Mouse (Mus musculus): Measurements from ENCODE around the gene Gm16253. TPM values are rescaled to one million over a fixed set of nuclear protein-coding genes. Genes with fewer than 3 reads are reported as not detected.

The Gm16253 gene
- total RNA-seq, 1 experiment from 2014 or later: not detected

DNA sequence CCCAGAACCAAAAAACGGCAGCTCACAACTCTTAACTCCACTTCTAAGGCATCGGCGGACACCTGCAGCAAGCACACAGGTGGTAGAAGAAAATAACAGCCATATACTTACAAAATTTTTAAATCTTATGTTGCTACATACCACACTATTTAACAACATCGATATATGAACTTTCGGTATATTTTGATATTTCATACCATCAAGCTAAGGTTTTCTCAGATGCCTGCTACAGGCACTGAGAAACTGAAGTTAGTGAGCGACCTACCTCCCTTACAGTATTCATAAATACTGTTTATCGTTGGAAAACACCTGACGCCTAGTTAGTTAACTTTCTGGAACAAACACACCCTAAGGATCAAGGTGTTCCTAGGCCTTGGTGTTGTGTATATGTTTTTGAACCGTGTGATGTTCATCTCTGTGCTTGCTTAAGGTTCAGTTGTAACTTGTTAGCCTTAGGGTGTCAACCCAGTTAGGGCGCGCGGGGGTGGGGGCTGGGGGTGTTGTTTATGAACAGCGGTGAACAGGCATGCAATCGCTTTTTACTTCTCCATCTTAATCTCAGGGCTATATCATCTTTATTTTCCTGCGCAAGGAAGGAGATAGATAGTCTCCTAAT lies 20.7 kb upstream of the Gm16253 start:
- ATAC-seq (replicated peaks; ENCODE audit: insufficient number of reproducible peaks, low FRiP score, low TSS enrichment, poor library complexity, severe bottlenecking): no peak

DNA sequence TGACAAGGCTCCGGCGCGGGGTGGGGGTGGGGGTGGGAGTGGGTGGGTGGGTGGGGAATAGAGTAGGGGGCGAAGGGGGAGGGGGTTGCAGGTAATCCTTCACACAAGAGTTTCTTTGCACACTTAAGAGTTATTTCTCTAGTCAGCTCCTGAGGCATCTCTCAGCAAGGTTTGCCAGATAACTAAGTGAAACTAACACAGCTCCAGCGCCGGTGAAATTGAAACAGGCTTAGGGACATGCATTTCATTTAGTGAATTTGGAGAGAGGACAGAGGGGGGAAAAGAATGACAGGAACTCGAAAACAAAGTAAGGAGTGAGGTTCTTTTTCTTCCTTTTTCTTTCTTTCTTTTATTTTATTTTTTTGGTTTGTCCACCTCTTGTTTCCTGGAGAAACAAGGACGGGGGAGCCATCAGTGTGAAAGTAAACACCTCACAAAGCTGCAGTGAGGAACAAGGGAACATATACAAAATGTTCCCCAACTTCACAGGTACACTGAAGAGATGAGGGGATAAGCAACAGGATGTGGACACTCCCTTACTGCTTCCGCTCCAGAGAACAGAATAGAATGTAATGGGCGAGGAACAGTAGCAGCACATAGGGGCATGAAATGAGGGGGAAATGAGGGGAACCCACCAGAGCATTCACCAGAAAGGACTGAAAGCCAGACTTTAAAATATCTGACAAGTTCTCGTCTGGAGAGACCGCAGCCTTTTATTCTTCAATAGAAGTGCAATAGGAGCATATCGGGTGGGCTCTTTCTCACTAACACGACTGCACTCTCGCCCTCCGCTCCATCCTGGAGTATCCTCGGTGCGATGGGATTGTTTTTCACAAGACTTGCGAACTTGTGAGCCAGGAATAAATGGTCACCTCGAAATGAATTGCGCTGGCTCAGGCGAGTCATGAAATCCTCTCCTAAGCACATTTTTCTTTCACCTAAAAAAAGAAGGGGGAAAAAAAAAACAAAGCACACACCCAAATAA lies 19.8 kb upstream of the Gm16253 start:
- ATAC-seq (replicated peaks; ENCODE audit: insufficient number of reproducible peaks, low FRiP score, low TSS enrichment, poor library complexity, severe bottlenecking): no peak

- ATAC-seq (replicated peaks; ENCODE audit: insufficient number of reproducible peaks, low FRiP score, low TSS enrichment, poor library complexity, severe bottlenecking): peak; percentile 97
Measured at GRCm38 (mm10) chr3:96557694-96558093, 19.1 kb upstream of the Gm16253 start, which contains the start of gene Txnip. Gene Txnip, plus strand, starts transcription at chr3:96557957.

DNA sequence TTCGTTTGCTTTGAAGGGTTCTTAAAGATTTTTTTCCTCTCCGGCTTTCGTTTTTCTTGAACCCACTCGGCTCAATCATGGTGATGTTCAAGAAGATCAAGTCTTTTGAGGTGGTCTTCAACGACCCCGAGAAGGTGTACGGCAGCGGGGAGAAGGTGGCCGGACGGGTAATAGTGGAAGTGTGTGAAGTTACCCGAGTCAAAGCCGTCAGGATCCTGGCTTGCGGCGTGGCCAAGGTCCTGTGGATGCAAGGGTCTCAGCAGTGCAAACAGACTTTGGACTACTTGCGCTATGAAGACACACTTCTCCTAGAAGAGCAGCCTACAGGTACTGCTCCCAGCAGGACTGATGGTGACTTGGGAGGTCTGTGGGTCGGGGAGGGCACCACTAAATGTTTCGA lies 18.6 kb upstream of the Gm16253 start:
- no peak for ATAC-seq (replicated peaks; ENCODE audit: insufficient number of reproducible peaks, low FRiP score, low TSS enrichment, poor library complexity, severe bottlenecking)

DNA sequence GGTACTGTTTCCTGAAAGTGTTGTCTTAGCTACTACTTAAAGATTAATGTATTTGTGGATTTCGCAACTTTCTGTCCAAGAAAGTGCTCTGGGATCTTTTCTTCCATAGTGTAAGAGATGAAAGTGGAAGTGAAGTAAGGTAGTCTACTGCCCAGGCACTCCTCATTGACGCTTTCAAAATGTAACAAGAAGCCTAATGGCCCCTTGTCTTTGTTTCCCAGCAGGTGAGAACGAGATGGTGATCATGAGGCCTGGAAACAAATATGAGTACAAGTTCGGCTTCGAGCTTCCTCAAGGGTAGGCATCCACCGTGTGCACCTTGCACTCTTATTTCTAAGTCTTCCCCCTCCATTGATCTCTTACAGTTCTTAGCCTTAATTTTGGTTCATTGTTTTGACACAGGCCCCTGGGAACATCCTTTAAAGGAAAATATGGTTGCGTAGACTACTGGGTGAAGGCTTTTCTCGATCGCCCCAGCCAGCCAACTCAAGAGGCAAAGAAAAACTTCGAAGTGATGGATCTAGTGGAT lies 18.1 kb upstream of the Gm16253 start:
- ATAC-seq (replicated peaks; ENCODE audit: insufficient number of reproducible peaks, low FRiP score, low TSS enrichment, poor library complexity, severe bottlenecking): no peak

- ATAC-seq (replicated peaks; ENCODE audit: insufficient number of reproducible peaks, low FRiP score, low TSS enrichment, poor library complexity, severe bottlenecking): peak; percentile 28; the same call in 1 of the 2 replicates
Measured at GRCm38 (mm10) chr3:96559398-96559910, 17.3 kb upstream of the Gm16253 start.

DNA sequence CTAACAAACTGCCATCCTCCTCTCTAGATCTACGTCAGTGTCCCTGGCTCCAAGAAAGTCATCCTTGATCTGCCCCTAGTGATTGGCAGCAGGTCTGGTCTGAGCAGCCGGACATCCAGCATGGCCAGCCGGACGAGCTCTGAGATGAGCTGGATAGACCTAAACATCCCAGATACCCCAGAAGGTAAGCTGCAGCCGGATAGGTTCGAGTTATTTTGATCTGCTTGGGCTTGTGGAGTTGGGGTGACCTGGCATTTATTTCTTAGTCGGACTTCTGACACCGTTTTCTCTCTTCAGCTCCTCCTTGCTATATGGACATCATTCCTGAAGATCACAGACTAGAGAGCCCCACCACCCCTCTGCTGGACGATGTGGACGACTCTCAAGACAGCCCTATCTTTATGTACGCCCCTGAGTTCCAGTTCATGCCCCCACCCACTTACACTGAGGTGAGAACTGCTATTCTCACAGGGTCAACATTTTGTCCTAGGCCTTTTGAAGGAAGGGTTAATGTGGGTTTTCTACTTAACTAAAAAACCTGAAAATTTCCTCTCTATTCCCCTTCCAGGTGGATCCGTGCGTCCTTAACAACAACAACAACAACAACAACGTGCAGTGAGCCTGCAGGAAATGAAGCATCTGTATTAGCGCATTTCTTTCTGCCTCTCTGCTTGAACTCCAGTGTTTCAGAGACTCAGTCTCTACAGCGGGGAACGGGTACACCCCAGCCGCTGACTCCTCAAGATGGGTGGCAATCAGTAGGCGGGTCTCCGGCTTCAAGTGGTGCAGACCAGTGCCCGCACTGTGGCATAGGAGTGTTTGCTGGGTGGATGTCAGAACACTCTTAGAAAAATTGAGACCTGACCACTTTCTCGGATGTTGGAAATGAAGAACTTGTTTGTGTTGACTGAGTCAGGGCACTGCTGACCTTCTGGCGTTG lies 16.6 kb upstream of the Gm16253 start:
- ATAC-seq (replicated peaks; ENCODE audit: insufficient number of reproducible peaks, low FRiP score, low TSS enrichment, poor library complexity, severe bottlenecking): no peak

GRCm38 (mm10) chr3:96560881-96561668 lies 15.7 kb upstream of the Gm16253 start:
- ATAC-seq (replicated peaks; ENCODE audit: insufficient number of reproducible peaks, low FRiP score, low TSS enrichment, poor library complexity, severe bottlenecking): no peak

- ATAC-seq (replicated peaks; ENCODE audit: insufficient number of reproducible peaks, low FRiP score, low TSS enrichment, poor library complexity, severe bottlenecking): no peak
Measured at GRCm38 (mm10) chr3:96561946-96562681, 14.7 kb upstream of the Gm16253 start.

DNA sequence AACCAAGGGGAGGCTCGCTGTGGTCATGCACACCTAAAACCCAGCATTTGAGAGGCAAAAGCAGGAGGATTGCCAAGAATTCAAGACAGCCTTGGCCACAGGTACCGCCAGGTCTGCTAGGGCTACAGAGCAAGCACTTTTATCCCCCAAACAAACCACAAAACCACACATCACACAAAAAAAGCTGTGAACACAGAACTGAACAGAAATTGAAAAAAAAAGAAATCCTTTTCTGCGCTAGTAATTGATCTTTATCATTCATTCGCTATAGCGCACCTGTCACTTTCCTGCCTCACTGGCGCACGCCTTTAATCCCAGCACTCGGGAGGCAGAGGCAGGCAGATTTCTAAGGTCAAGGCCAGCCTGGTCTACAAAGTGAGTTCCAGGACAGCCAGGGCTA lies 13.5 kb upstream of the Gm16253 start:
- no peak for ATAC-seq (replicated peaks; ENCODE audit: insufficient number of reproducible peaks, low FRiP score, low TSS enrichment, poor library complexity, severe bottlenecking)

DNA sequence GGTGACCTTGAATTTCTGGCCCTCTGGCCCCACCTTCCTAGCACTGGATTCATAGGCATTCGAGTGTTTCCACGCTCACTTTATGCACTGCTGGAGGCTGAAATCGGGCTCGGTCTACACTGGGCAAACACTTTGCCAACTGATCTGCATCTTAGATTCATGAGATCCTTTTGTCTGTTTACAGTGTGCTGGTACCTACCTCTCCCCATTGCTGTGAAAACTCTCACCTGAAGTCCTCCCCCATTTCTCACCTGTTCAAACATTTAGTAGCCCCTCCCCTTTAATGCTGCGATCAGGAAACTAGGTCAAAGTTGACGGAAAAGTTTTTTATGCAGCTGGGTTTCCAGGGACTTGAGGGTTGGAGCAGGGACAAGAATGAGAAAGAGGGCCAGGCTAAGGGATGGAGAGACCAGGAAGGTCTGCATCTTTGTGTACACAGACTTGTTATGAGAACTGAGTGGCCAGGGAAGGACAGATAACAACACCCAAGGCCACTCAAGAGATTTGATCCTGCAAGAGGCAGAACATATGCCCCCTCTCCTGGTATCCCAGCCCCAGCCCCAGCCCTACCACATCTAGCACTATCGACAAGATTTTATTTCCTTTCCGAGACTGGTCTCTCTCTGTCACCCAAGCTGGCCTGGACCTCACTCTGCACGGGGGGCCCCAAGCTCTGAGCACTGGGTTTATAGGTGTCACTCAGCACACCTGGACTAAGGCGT lies 12.7 kb upstream of the Gm16253 start:
- no peak for ATAC-seq (replicated peaks; ENCODE audit: insufficient number of reproducible peaks, low FRiP score, low TSS enrichment, poor library complexity, severe bottlenecking)

- peak; percentile 94 for ATAC-seq (replicated peaks; ENCODE audit: insufficient number of reproducible peaks, low FRiP score, low TSS enrichment, poor library complexity, severe bottlenecking)
Measured at GRCm38 (mm10) chr3:96564633-96565032, 12.2 kb upstream of the Gm16253 start.

DNA sequence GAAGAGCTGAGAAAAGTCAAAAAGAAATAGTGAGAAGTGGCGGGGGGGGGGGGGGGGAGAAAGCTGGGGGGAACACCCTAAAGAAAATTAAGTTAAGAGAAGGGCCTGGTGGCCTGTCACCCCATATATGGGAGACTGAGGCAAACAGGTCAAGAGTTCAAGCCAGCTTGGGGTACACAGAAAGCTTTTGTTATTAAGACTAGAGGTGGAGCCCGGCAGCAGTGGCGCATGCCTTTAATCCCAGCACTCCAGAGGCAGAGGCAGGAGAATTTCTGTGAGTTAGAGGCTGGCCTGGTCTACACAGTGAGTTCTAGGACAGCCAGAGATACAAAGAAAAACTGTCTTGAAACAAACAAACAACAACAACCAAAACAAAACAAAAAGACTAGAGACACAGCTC lies 11.7 kb upstream of the Gm16253 start:
- ATAC-seq (replicated peaks; ENCODE audit: insufficient number of reproducible peaks, low FRiP score, low TSS enrichment, poor library complexity, severe bottlenecking): no peak

DNA sequence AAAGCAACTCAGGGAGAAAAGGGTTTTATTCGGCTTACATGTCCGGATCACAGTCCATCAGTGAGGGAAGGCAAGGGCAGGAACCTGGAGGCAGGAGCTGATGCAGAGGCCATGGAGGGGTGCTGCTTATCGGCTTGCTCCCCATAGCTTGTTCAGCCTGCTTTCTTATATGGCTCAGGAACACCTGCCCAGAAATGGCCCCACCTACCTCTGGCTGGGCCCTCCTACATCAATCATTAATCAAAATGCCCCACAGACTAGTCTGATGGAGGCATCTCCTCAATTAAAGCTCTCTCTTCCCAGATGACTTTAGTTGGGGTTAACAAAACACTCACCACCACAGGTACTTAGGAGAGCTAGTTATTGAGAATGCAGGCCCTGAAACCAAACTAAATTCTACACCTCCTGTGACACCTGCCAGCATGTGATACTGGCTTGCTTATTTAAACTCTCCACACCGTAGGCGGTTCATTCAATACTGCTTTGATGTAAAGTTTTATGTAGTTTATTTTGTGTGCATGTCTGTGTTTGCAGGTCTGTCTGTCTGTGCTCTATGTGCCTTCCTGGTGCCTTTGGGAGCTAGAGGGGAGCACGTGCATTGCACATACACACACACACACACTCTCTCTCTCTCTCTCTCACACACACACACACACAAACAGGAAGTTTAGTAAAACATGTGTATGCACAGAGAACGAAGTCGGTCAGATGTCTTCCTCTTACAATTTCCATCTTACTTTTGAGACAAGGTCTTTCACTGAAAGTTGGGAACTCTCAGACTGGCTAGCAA lies 9.9 kb upstream of the Gm16253 start:
- no peak for ATAC-seq (replicated peaks; ENCODE audit: insufficient number of reproducible peaks, low FRiP score, low TSS enrichment, poor library complexity, severe bottlenecking)

DNA sequence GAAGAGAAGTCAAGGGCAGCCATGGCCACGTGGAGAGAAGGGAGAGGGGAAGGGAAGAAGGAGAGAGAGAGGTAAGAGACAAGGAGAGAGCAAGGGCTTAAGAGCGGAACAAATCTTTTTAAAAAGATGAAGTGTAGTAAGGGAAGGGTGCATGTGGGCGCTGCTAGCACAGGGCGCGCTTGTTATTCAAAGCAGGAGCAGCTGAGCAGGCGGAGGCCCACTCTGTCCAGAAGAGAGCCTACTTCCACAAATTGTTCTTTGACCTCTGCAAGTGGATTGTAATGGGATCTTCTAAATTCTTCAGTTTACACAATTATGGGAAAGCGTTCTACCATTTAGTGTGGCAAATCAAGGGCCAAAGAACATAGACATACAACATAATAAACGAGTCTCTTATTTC lies 8.2 kb upstream of the Gm16253 start:
- no peak for ATAC-seq (replicated peaks; ENCODE audit: insufficient number of reproducible peaks, low FRiP score, low TSS enrichment, poor library complexity, severe bottlenecking)

- ATAC-seq (replicated peaks; ENCODE audit: insufficient number of reproducible peaks, low FRiP score, low TSS enrichment, poor library complexity, severe bottlenecking): no peak
Measured at GRCm38 (mm10) chr3:96569506-96569905, 7.3 kb upstream of the Gm16253 start.
